Mouse (Mus musculus) adrenal gland, postnatal 14 days (tissue): Measurements from ENCODE around the gene Wnt5b. TPM values are rescaled to one million over a fixed set of nuclear protein-coding genes. Genes with fewer than 3 reads are reported as not detected.

Experiments
- DNase-seq: peaks from one replicate; pipeline ENCODE4 v3.0.0; 2021; ENCODE audit warnings: mixed read lengths
- long read RNA-seq, 2 experiments: library from polyadenylated mRNA; stranded (forward); transcript quantifications; one replicate each; pipeline ENCODE4 v2.0.0; 2021
- total RNA-seq: library from RNA; stranded (reverse); gene quantifications from 2 replicates; pipeline ENCODE4 v1.2.3, GENCODE M21; 2021

Wnt5b gene
- total RNA-seq, result 2.6 and 3.0 TPM in 2 replicates
- long read RNA-seq, experiment 1, transcript Wnt5b-204 (5 exons, 2,371 nt), result major isoform, 5 of 15 reads
- long read RNA-seq, experiment 1, partial matches to known transcripts, result 0 of 15 reads
- long read RNA-seq, experiment 1, other reads (novel, unspliced or antisense), result 9 of 15 reads
- long read RNA-seq, experiment 2, partial matches to known transcripts, result 0 of 5 reads
- long read RNA-seq, experiment 2, other reads (novel, unspliced or antisense), result 1 of 5 reads

- DNase-seq, result peak; percentile 36
Measured at GRCm38 (mm10) chr6:119543803-119544517, at the start of gene Wnt5b. Gene Wnt5b (minus strand): TSS chr6:119544347.

- DNase-seq, result no peak
Measured at GRCm38 (mm10) chr6:119590872-119591271, 46.7 kb upstream of the Wnt5b start.

GRCm38 (mm10) chr6:119587897-119588296 is 43.8 kb upstream of the Wnt5b start:
- DNase-seq, result no peak

- no peak for DNase-seq
Measured at GRCm38 (mm10) chr6:119587454-119587853, 43.3 kb upstream of the Wnt5b start.

- DNase-seq, result peak; percentile 46
Measured at GRCm38 (mm10) chr6:119585652-119586375, 41.7 kb upstream of the Wnt5b start.

- no peak for DNase-seq
Measured at GRCm38 (mm10) chr6:119584061-119584460, 39.9 kb upstream of the Wnt5b start.

GRCm38 (mm10) chr6:119583165-119583564 is 39.0 kb upstream of the Wnt5b start:
- no peak for DNase-seq

- no peak for DNase-seq
Measured at GRCm38 (mm10) chr6:119576706-119577105, 32.6 kb upstream of the Wnt5b start.

GRCm38 (mm10) chr6:119575331-119575730 is 31.2 kb upstream of the Wnt5b start:
- no peak for DNase-seq

- peak; percentile 17 for DNase-seq
Measured at GRCm38 (mm10) chr6:119572296-119572695, 28.1 kb upstream of the Wnt5b start.

GRCm38 (mm10) chr6:119570797-119571196 is 26.6 kb upstream of the Wnt5b start:
- DNase-seq, result no peak

GRCm38 (mm10) chr6:119568339-119568738 is 24.2 kb upstream of the Wnt5b start:
- DNase-seq, result no peak

- peak; percentile 19 for DNase-seq
Measured at GRCm38 (mm10) chr6:119565451-119566379, 21.6 kb upstream of the Wnt5b start.

GRCm38 (mm10) chr6:119562558-119562957 is 18.4 kb upstream of the Wnt5b start:
- DNase-seq, result no peak

GRCm38 (mm10) chr6:119558855-119559254 is 14.7 kb upstream of the Wnt5b start:
- no peak for DNase-seq

- no peak for DNase-seq
Measured at GRCm38 (mm10) chr6:119554439-119554838, 10.3 kb upstream of the Wnt5b start.

- DNase-seq, result no peak
Measured at GRCm38 (mm10) chr6:119544518-119544864, 344 bp upstream of the Wnt5b start.

- DNase-seq, result peak; percentile 47
Measured at GRCm38 (mm10) chr6:119543456-119543802, 718 bp downstream of the Wnt5b start.

GRCm38 (mm10) chr6:119535867-119536266 is 8.3 kb downstream of the Wnt5b start:
- DNase-seq, result no peak

- no peak for DNase-seq
Measured at GRCm38 (mm10) chr6:119533170-119533709, 10.9 kb downstream of the Wnt5b start.

- no peak for DNase-seq
Measured at GRCm38 (mm10) chr6:119529659-119530058, 14.5 kb downstream of the Wnt5b start.

- no peak for DNase-seq
Measured at GRCm38 (mm10) chr6:119526498-119526897, 17.6 kb downstream of the Wnt5b start.
